Mouse (Mus musculus): ENCODE results near the gene Ugp2. TPM values are rescaled to one million over a fixed set of nuclear protein-coding genes. Genes with fewer than 3 reads are reported as not detected.

Gene Ugp2
- 30.9 and 39.1 TPM in 2 replicates for polyA plus RNA-seq (2015; fragmentation: Nextera tagmentation; extraction: Ambion mirVana)

GRCm38 (mm10) chr11:21371122-21371806 lies at the start of gene Ugp2:
Gene Ugp2 (minus strand): TSS chr11:21371201.
- WGBS (ENCODE audit: insufficient replicate concordance): 6% methylated on average over 38 of the region's 38 CpGs
- Histone ChIP-seq H3K9me3 (replicated peaks) (no peaks in the 10 kb centered on the region), H3K27ac (peak within 1 kb of the TSS; percentile 75), H3K4me1 (replicated peaks) (peaks cover 28% of the 10 kb centered on the region), H3K4me2 (peak within 1 kb of the TSS; percentile 93), H3K4me3 (replicated peaks) (peak within 1 kb of the TSS; percentile 81), H3K27me3 (peaks cover 10% of the 10 kb centered on the region; the same call in 1 of the 2 replicates), H3K36me3 (no peaks in the 10 kb centered on the region), H3K9ac (peak within 1 kb of the TSS; percentile 84)
- ATAC-seq (ENCODE audit: low read depth) (peak; percentile 92), DNase-seq (peak; percentile 89)

DNA sequence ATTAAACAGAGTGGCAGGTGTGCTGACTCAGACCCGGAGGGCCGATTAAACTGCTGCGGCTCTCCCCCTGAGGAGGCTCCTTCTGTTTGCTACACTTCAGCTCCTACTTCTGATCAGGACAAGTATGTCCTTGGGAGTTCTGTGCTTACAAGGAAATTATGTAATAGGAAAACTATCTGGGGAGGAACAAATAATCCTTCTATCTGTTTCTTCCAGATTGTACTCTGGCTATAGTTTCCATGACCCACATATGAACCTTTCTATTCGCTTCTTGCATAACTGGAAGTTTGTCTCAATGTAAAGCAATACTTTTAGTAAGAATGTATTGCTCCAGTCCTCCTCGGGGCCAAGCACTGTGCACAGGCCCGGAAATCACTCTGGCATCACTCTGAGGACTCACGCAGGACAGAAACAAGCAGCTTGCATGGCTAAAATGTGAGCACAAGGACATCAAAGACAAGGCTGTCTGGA lies 43.9 kb upstream of the Ugp2 start:
- H3K27me3 ChIP-seq: no peaks in the 10 kb centered on the region
- H3K4me3 ChIP-seq (replicated peaks): no peak overlapping the region
- H3K27ac ChIP-seq: no peak overlapping the region
- H3K9ac ChIP-seq: no peak overlapping the region
- 0 out of 2 replicates have a peak, but pooled peaks cover 4% of the 10 kb centered on the region for H3K4me1 ChIP-seq (replicated peaks)
- no peaks in the 10 kb centered on the region for H3K9me3 ChIP-seq (replicated peaks)
- ATAC-seq (ENCODE audit: low read depth) (peak; percentile 36; the same call in 1 of the 2 replicates), DNase-seq (no peak)
- no peaks in the 10 kb centered on the region for H3K36me3 ChIP-seq
- WGBS (ENCODE audit: insufficient replicate concordance): 53% methylated on average over 7 of the region's 7 CpGs
- no peak overlapping the region for H3K4me2 ChIP-seq

- no peaks in the 10 kb centered on the region for H3K36me3 ChIP-seq
- H3K9ac ChIP-seq: no peak overlapping the region
- H3K4me2 ChIP-seq: no peak overlapping the region
- WGBS (ENCODE audit: insufficient replicate concordance): 70% methylated on average over 4 of the region's 4 CpGs
- no peak for DNase-seq
- no peak overlapping the region for H3K4me3 ChIP-seq (replicated peaks)
- ATAC-seq (ENCODE audit: low read depth): no peak
- peaks cover 11% of the 10 kb centered on the region; the same call in 1 of the 2 replicates for H3K4me1 ChIP-seq (replicated peaks)
- no peak overlapping the region for H3K27ac ChIP-seq
- no peaks in the 10 kb centered on the region for H3K9me3 ChIP-seq (replicated peaks)
- H3K27me3 ChIP-seq: no peaks in the 10 kb centered on the region
These were observed 35.7 kb upstream of the Ugp2 start for GRCm38 (mm10) chr11:21406668-21407067.

DNA sequence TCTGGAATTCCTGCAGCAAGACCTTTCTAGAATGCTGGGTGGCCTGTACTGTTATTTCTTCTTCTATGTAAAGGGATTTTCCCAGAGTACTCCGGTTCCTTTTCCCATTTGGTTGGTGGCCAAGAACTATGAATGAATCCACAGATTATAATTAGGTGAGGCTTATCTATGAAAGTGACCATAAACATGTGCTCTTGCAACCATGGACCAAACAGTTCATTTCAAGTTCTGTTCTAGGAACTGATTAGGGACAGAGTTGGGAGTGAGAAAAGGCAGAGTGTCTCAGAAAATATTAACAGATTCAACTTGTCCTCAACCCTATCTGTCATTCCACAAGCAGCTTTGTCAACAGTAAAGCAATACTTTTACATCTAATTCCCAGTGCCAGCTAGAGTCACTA lies 35.1 kb upstream of the Ugp2 start:
- H3K4me2 ChIP-seq: no peak overlapping the region
- DNase-seq (no peak), ATAC-seq (ENCODE audit: low read depth) (no peak)
- no peaks in the 10 kb centered on the region for H3K9me3 ChIP-seq (replicated peaks)
- H3K36me3 ChIP-seq: no peaks in the 10 kb centered on the region
- no peaks in the 10 kb centered on the region for H3K27me3 ChIP-seq
- no peak overlapping the region for H3K4me3 ChIP-seq (replicated peaks)
- peaks cover 12% of the 10 kb centered on the region; the same call in 1 of the 2 replicates for H3K4me1 ChIP-seq (replicated peaks)
- no peak overlapping the region for H3K9ac ChIP-seq
- 67% methylated on average over 1 of the region's 1 CpGs for WGBS (ENCODE audit: insufficient replicate concordance)
- no peak overlapping the region for H3K27ac ChIP-seq

DNA sequence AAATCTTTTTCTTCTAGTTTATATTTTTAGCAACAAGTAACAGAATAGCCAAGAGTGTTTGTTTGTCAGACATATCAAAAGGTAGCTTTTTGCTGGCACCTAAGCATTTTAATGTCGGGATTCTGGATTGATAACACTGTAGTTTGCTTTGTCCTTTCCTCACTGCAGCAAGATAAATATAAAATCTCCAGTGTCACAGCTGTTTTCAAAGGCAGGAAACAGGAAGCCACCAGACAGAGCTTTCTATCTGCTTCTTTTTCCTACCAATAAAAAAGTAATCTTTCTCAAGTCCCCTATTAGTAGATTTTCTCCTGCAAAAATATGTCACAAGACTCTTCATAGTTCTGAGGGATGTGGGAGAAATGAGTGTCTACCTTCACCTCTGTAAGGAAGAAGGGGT lies 32.9 kb upstream of the Ugp2 start:
- no peak for DNase-seq
- peaks cover 13% of the 10 kb centered on the region; the same call in 1 of the 2 replicates for H3K4me1 ChIP-seq (replicated peaks)
- H3K27me3 ChIP-seq: no peaks in the 10 kb centered on the region
- no peak overlapping the region for H3K9ac ChIP-seq
- H3K4me3 ChIP-seq (replicated peaks): no peak overlapping the region
- no peaks in the 10 kb centered on the region for H3K9me3 ChIP-seq (replicated peaks)
- H3K4me2 ChIP-seq: no peak overlapping the region
- no peak for ATAC-seq (ENCODE audit: low read depth)
- 4% methylated on average over 1 of the region's 1 CpGs for WGBS (ENCODE audit: insufficient replicate concordance)
- no peaks in the 10 kb centered on the region for H3K36me3 ChIP-seq
- no peak overlapping the region for H3K27ac ChIP-seq

DNA sequence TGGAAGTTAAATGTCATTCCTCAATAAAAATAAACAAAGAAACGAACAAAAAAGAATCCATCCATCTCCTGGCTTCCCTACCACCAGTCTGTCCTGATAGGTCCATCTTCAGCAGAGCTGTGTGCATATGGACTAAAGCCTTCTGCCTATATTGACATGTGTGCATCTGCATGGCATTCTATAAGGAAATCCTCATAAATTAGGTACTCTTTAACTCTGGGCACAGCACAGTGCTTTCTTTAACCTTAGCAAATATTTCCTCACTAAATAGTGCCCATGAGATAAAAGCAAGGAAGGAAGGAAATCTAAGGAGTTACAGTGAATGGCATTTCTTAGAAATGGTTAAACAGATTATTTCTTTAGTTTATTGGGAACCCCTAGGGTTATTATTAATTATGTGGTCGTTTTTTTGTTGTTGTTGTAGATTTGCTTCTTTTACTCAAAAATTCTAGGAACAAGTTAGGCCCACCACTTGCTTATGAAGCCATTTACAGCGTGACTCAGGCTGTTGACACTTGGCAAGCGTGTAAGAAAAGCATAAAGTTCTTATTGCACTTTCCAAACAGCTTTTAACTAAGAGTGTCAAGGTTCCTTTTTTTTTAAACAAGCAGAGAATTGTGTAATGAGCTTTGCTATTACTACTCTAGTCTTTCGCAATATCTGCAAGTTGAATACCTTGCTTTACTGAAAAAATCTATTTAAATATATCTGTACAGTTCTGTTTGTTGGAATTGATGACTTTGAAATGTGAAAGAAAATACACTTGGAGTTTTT lies 31.7 kb upstream of the Ugp2 start:
- WGBS (ENCODE audit: insufficient replicate concordance): 48% methylated on average over 5 of the region's 5 CpGs
- ATAC-seq (ENCODE audit: low read depth) (no peak), DNase-seq (no peak)
- H3K4me1 ChIP-seq (replicated peaks): peaks cover 13% of the 10 kb centered on the region; the same call in 1 of the 2 replicates
- no peaks in the 10 kb centered on the region for H3K27me3 ChIP-seq
- H3K9ac ChIP-seq: no peak overlapping the region
- no peaks in the 10 kb centered on the region for H3K9me3 ChIP-seq (replicated peaks)
- H3K4me3 ChIP-seq (replicated peaks): no peak overlapping the region
- no peaks in the 10 kb centered on the region for H3K36me3 ChIP-seq
- H3K27ac ChIP-seq: no peak overlapping the region
- no peak overlapping the region for H3K4me2 ChIP-seq

DNA sequence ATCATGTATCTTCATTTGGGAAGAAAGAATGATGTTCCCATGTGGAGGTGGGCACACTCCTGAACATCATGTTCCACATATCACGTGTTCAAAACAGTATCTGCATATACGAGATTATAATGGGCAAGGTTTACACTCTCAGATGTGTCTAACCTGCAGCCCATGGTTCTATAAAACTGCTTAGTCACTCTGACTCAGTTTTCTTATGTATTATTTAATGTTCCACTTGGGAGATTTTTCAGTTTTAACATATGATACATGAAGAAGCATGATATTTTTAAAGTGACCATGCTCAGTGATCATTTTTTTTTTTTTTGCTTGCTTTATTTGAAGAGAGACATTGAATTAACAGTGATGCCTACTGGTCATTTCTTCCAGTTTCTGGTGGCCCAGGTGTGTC lies 30.2 kb upstream of the Ugp2 start:
- Histone ChIP-seq H3K9ac (no peak overlapping the region), H3K4me3 (replicated peaks) (no peak overlapping the region), H3K4me1 (replicated peaks) (peaks cover 13% of the 10 kb centered on the region; the same call in 1 of the 2 replicates), H3K27ac (no peak overlapping the region), H3K4me2 (no peak overlapping the region), H3K27me3 (no peaks in the 10 kb centered on the region), H3K36me3 (no peaks in the 10 kb centered on the region), H3K9me3 (replicated peaks) (no peaks in the 10 kb centered on the region)
- no peak for ATAC-seq (ENCODE audit: low read depth)
- WGBS (ENCODE audit: insufficient replicate concordance): 40% methylated on average over 2 of the region's 2 CpGs
- DNase-seq: no peak

DNA sequence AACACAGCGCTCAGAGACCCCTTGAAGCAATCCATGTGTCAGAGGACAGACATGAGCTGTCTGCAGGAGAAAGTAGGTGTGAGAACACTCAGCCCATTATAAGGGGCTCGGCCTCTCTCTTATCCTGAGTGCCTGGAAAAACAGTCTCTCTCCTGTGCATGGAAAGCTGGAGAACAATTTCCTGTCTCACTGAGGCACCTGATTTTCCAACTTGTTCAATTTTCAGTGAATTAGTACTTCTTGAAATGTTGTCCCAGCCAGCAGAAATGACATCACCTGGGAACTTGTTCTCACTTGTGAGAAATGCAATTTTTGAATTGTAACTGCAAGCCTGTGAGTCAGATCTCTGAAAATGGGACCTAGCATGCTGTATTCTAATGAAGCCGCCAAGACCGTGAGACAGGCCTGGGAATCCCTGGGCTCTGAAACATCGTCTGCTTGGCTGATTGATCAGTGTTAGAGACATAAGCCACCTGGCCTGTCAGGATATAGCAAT lies 28.2 kb upstream of the Ugp2 start:
- Histone ChIP-seq H3K9ac (no peak overlapping the region), H3K36me3 (no peaks in the 10 kb centered on the region), H3K27me3 (no peaks in the 10 kb centered on the region), H3K4me2 (no peak overlapping the region), H3K27ac (no peak overlapping the region), H3K4me3 (replicated peaks) (no peak overlapping the region), H3K9me3 (replicated peaks) (no peaks in the 10 kb centered on the region), H3K4me1 (replicated peaks) (peaks cover 13% of the 10 kb centered on the region; the same call in 1 of the 2 replicates)
- WGBS (ENCODE audit: insufficient replicate concordance): 66% methylated on average over 5 of the region's 5 CpGs
- no peak for ATAC-seq (ENCODE audit: low read depth)
- DNase-seq: no peak

- Histone ChIP-seq H3K9me3 (replicated peaks) (no peaks in the 10 kb centered on the region), H3K4me3 (replicated peaks) (no peak overlapping the region), H3K27me3 (no peaks in the 10 kb centered on the region), H3K9ac (no peak overlapping the region), H3K4me1 (replicated peaks) (peaks cover 10% of the 10 kb centered on the region; the same call in 1 of the 2 replicates), H3K27ac (no peak overlapping the region), H3K4me2 (no peak overlapping the region), H3K36me3 (no peaks in the 10 kb centered on the region)
- WGBS (ENCODE audit: insufficient replicate concordance): 75% methylated on average over 7 of the region's 7 CpGs
- ATAC-seq (ENCODE audit: low read depth): no peak
- no peak for DNase-seq
These were observed 27.5 kb upstream of the Ugp2 start for GRCm38 (mm10) chr11:21398464-21398863.

- no peak for ATAC-seq (ENCODE audit: low read depth)
- H3K27me3 ChIP-seq: no peaks in the 10 kb centered on the region
- H3K4me2 ChIP-seq: no peak overlapping the region
- H3K4me3 ChIP-seq (replicated peaks): no peak overlapping the region
- no peaks in the 10 kb centered on the region for H3K9me3 ChIP-seq (replicated peaks)
- H3K36me3 ChIP-seq: no peaks in the 10 kb centered on the region
- no peak overlapping the region for H3K27ac ChIP-seq
- DNase-seq: no peak
- WGBS (ENCODE audit: insufficient replicate concordance): 63% methylated on average over 4 of the region's 4 CpGs
- H3K9ac ChIP-seq: no peak overlapping the region
- no peaks in the 10 kb centered on the region for H3K4me1 ChIP-seq (replicated peaks)
These were observed 15.8 kb upstream of the Ugp2 start for GRCm38 (mm10) chr11:21386790-21387189.

GRCm38 (mm10) chr11:21374096-21374495 lies 3.1 kb upstream of the Ugp2 start:
- peaks cover 22% of the 10 kb centered on the region for H3K4me1 ChIP-seq (replicated peaks)
- H3K4me2 ChIP-seq: no peak overlapping the region
- WGBS (ENCODE audit: insufficient replicate concordance): 66% methylated on average over 3 of the region's 3 CpGs
- ATAC-seq (ENCODE audit: low read depth): no peak
- peaks cover 7% of the 10 kb centered on the region; the same call in 1 of the 2 replicates for H3K27me3 ChIP-seq
- no peaks in the 10 kb centered on the region for H3K9me3 ChIP-seq (replicated peaks)
- DNase-seq: no peak
- H3K4me3 ChIP-seq (replicated peaks): no peak overlapping the region
- no peaks in the 10 kb centered on the region for H3K36me3 ChIP-seq
- H3K9ac ChIP-seq: no peak overlapping the region
- no peak overlapping the region for H3K27ac ChIP-seq
